Mouse (Mus musculus) testis, adult 2 months (tissue): ENCODE results near the gene Adgrl2. TPM values are rescaled to one million over a fixed set of nuclear protein-coding genes. Genes with fewer than 3 reads are reported as not detected.
A peak's percentile ranks its signal among the peaks of the same experiment; 100 is the strongest.

Experiments used
- H3K27ac ChIP-seq: fragments of 200-500 bp; 2 replicates; pipeline ENCODE4 v1.5.1; 2012; ENCODE audit warnings: low read depth, low read length; ENCODE audit not compliant: control insufficient read depth, insufficient read depth
- H3K27me3 ChIP-seq: fragments of 200-500 bp; 2 replicates; pipeline ENCODE4 v1.6.1; 2012; ENCODE audit warnings: mild to moderate bottlenecking, low read length, moderate library complexity; ENCODE audit not compliant: control insufficient read depth, insufficient read depth
- H3K36me3 ChIP-seq: fragments of 200-500 bp; 2 replicates; pipeline ENCODE4 v1.6.1; 2012; ENCODE audit warnings: mild to moderate bottlenecking, low read length; ENCODE audit not compliant: control insufficient read depth, insufficient read depth
- H3K4me1 ChIP-seq: fragments of 200-500 bp; 2 replicates; pipeline ENCODE4 v1.6.1; 2012; ENCODE audit warnings: low read length; ENCODE audit not compliant: control insufficient read depth, insufficient read depth
- H3K4me3 ChIP-seq: fragments of 200-500 bp; 2 replicates; pipeline ENCODE4 v1.5.1; 2012; ENCODE audit warnings: low read depth, mild to moderate bottlenecking, low read length, moderate library complexity, mixed read lengths; ENCODE audit not compliant: control insufficient read depth
- CTCF ChIP-seq: fragments of 200-500 bp; IDR thresholded peaks from 2 replicates; pipeline ENCODE4 v1.5.1; 2012; ENCODE audit warnings: low read depth, mild to moderate bottlenecking, inconsistent platforms, low read length, moderate library complexity; ENCODE audit not compliant: control insufficient read depth, insufficient read depth, insufficient replicate concordance
- POLR2A ChIP-seq: fragments of 200-500 bp; IDR thresholded peaks from 2 replicates; pipeline ENCODE4 v1.6.1; 2012; ENCODE audit warnings: low read depth, mild to moderate bottlenecking, inconsistent platforms, low read length, moderate library complexity; ENCODE audit not compliant: control insufficient read depth
- polyA plus RNA-seq: library from polyadenylated mRNA; depleted of rRNA; stranded (reverse); fragments of >200 nt; gene quantifications from 2 replicates; pipeline ENCODE4 v1.2.3, GENCODE M21; 2012

Gene Adgrl2
- polyA plus RNA-seq, 1 experiment: 12.9 TPM

DNA sequence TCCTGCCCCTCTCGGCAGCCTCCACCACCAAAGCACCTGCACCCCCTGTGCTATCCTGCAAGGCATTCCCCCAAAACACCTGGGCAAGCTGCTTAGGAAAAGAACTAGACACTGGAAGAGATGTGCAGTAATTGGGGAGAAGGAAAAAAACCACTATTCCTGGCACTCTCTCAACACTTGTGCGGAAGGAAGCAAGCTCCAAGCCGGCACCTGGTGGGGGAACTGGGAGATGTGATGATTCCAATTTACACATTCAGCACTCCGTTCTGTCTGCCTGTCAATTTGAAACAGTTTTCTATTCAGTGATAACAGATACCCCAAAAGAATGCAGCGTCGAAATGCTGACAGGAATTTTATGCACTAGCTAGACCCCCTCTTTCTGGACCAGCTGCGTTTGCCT lies 50.9 kb downstream of the Adgrl2 start:
- no peaks in the 10 kb centered on the region for H3K27me3 ChIP-seq
- H3K4me1 ChIP-seq: no peaks in the 10 kb centered on the region
- H3K36me3 ChIP-seq: no peaks in the 10 kb centered on the region
- no peak overlapping the region for H3K4me3 ChIP-seq
- TF ChIP-seq CTCF (no peak), POLR2A (no peak)
- H3K27ac ChIP-seq: no peak overlapping the region

DNA sequence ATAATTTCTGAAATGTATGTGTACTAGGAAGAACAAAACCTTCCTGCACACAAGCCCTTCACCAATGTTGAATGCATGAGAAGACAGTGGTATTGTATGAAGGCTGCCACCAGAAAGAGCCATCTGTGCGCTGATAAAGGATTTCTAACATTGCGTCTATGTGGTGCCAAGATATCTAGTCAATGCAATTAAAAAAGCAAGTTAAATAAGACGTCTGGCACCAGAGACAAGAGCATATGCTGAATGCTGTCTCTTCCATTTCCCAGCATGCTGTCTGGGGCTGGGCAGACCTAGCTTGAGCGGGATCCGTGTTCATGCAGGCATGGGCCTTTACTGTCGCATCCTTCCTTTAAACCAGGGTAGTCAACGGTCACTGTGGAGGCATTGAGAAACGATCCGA lies 55.3 kb downstream of the Adgrl2 start:
- H3K4me1 ChIP-seq: no peaks in the 10 kb centered on the region
- no peaks in the 10 kb centered on the region for H3K27me3 ChIP-seq
- no peak for TF ChIP-seq CTCF
- no peak for TF ChIP-seq POLR2A
- no peak overlapping the region for H3K4me3 ChIP-seq
- no peaks in the 10 kb centered on the region for H3K36me3 ChIP-seq
- no peak overlapping the region for H3K27ac ChIP-seq

DNA sequence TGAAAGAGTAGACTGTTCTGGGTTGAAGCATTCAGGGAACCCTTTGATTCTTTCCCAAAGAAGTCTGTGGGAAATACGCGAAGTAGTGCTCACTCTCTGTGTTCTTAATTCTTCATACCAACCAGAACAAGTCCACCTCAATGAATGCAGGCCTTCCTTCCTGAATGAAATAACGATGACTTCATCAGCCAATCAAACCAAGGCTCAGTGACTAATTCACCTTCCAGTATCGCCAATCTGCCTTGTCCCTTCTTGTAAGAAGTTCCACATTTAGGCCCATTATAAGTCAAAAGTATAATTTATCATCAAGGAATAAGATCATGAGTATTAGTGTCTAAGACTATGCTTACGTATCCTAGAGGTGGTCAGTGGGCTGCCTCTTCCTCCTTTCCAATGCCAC lies 56.1 kb downstream of the Adgrl2 start:
- TF ChIP-seq POLR2A (no peak), CTCF (no peak)
- H3K4me3 ChIP-seq: no peak overlapping the region

DNA sequence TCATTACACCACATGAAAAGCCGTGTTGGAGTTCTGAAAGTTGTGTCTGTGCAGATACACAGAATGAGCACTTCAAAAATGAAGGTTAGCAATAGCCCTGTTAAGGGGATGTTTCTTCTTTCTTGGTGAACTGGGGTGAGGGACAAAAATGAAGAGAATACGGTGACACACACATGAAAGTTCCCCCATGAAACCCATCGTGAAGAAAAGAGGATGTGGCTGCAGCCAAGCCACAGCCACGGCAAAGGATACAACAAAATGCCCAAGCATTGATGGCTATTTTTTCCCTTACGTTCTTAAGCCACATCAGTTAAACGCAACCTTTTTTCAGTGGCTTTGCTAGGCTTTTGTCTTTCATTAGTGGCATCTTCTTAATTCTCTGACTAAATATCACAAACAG lies 57.2 kb downstream of the Adgrl2 start:
- TF ChIP-seq POLR2A (no peak), CTCF (no peak)
- H3K4me3 ChIP-seq: no peak overlapping the region
- no peak overlapping the region for H3K27ac ChIP-seq
- no peaks in the 10 kb centered on the region for H3K36me3 ChIP-seq
- no peaks in the 10 kb centered on the region for H3K27me3 ChIP-seq
- no peaks in the 10 kb centered on the region for H3K4me1 ChIP-seq

More for the DNA sequence above, 56.1 kb downstream of the Adgrl2 start:
- no peaks in the 10 kb centered on the region for H3K36me3 ChIP-seq
- H3K27ac ChIP-seq: no peak overlapping the region
- H3K4me1 ChIP-seq: no peaks in the 10 kb centered on the region
- no peaks in the 10 kb centered on the region for H3K27me3 ChIP-seq

DNA sequence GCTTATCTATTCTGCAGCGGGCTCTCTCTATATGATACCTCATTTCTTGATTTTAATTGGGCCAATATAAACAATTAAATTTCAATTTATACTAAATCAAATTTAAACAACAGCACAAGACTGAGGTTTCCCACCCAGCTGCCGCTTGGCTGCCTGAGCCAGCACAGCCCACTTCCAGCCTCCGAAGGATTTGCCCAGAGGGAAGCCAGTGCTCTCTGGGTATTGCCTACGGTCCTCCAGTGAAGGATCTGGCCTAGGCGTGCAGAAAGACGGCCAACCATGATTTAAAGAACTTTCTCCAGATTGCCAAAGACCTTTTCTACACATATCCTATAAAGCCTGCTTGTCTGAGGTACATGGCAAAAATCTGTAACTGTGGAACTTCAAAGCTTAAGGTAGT lies 59.4 kb downstream of the Adgrl2 start:
- Histone ChIP-seq H3K27ac (no peak overlapping the region), H3K4me1 (no peaks in the 10 kb centered on the region), H3K36me3 (no peaks in the 10 kb centered on the region), H3K4me3 (no peak overlapping the region), H3K27me3 (no peaks in the 10 kb centered on the region)
- TF ChIP-seq POLR2A (no peak), CTCF (no peak)

DNA sequence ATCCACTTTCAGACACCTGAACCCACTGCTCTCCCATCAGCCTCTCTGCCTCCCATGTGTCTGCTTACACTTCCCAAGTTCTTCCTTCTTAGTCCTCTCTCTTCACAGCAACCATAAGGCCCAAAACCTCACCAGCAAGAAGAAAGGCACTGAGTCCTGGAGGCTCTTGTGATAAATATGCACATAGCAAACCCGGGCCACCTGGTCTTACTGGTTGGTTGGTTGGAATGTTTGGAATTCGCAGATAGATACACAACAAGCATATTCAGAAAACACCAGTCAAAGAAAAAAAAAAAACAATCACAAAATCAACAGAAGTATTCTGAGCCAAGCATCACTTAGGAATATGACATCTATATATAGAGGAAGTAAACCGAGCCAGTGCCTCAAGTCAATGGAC lies 64.0 kb downstream of the Adgrl2 start:
- Histone ChIP-seq H3K36me3 (no peaks in the 10 kb centered on the region), H3K27me3 (no peaks in the 10 kb centered on the region), H3K4me1 (no peaks in the 10 kb centered on the region; the same call in 1 of the 2 replicates), H3K27ac (no peak overlapping the region), H3K4me3 (no peak overlapping the region)
- no peak for TF ChIP-seq POLR2A
- no peak for TF ChIP-seq CTCF

DNA sequence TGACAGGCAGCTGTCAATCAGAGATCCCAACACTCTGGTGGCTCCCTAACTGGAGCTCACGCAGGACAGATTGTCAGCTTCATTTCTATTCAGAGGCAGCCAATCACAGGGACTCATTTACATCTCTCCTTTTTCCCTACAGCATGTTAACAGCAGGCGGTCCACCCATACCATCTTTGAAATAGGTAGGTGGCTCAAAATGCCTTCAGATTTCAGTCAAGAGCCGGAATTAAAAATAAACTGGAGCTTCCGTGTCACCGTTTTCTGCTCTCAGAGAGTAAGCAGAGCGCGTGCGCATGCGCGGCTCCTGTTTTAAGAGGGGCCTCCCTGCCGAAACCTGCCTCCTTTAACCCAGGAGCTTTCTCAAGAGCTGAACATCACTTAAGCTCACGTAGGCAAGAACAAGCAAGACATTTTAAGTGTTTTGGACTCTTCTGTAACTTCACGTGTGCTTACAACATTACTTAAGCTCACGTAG lies 67.7 kb downstream of the Adgrl2 start:
- H3K4me3 ChIP-seq: peak overlapping the region; percentile 25; the same call in 1 of the 2 replicates

More for the DNA sequence above, 67.7 kb downstream of the Adgrl2 start:
- Histone ChIP-seq H3K4me1 (no peaks in the 10 kb centered on the region; the same call in 1 of the 2 replicates), H3K27me3 (no peaks in the 10 kb centered on the region), H3K27ac (no peak overlapping the region), H3K36me3 (no peaks in the 10 kb centered on the region)
- no peak for TF ChIP-seq CTCF
- TF ChIP-seq POLR2A: no peak
